Mouse (Mus musculus) liver, embryonic 14.5 days (tissue): Measurements from ENCODE around the gene Igf2bp3.

Experiments used
- CTCF ChIP-seq: IDR thresholded peaks from 2 replicates; pipeline ENCODE4 v1.5.1; 2016; ENCODE audit warnings: antibody characterized with exemption, low read depth, control low read depth
- EP300 ChIP-seq: IDR thresholded peaks from 2 replicates; pipeline ENCODE4 v1.6.1; 2016; ENCODE audit warnings: antibody characterized with exemption, low read depth

GRCm38 (mm10) chr6:49165101-49165500, 49.7 kb downstream of the Igf2bp3 start:
- TF ChIP-seq CTCF (no peak), EP300 (no peak)
